Mouse (Mus musculus): Measurements from ENCODE around the gene Cd5. TPM values are rescaled to one million over a fixed set of nuclear protein-coding genes. Genes with fewer than 3 reads are reported as not detected.

The Cd5 gene
- total RNA-seq, 2 experiments from 2014 or later: 0.17 TPM; not detected in 1

DNA sequence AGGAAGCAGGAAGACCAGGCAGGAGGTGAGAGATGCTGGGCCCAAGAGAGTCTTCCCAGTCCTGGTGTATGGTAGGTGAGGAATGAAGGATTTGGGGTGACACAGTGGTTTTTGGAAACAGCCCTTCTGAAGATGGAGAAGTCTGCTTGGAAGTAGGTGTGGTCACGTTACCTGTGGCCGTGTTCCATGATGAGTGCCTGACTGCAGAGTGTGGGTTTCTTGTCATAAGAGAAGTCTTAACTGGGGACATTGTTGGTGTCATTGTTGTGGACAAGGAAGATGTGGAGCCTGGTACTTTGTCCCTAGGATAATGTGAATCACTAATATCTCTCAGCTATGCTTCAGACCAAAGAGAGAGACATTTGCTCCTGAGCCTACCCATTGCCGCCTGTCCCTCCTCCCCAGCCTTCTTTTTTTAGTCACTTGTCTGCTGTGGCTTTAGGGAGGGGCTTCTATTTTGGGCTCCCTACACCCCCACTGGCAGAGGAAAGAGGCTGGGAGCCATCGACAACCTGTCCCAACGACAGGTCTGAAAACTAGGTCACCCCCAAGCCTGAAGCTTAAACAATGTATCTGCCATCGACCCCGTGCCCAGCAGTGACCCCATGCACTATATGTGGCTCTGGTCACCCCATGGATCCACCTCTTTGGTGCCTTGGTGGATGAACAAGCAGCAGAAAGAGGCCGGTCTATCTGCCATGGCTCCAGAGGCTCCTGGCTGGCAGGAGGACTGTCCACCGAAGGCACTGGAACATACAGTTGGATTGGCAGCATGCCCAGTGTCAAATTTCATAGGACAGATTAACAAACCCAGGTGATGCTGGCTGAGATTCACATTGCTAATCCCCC is 21.4 kb upstream of the Cd5 start:
- ATAC-seq (replicated peaks; ENCODE audit: low FRiP score, poor library complexity, severe bottlenecking): no peak

GRCm38 (mm10) chr19:10759525-10759924 is 20.7 kb upstream of the Cd5 start:
- ATAC-seq (replicated peaks; ENCODE audit: low FRiP score, poor library complexity, severe bottlenecking): no peak

- ATAC-seq (replicated peaks; ENCODE audit: low FRiP score, poor library complexity, severe bottlenecking): no peak
These were observed 19.9 kb upstream of the Cd5 start for GRCm38 (mm10) chr19:10758708-10759107.

DNA sequence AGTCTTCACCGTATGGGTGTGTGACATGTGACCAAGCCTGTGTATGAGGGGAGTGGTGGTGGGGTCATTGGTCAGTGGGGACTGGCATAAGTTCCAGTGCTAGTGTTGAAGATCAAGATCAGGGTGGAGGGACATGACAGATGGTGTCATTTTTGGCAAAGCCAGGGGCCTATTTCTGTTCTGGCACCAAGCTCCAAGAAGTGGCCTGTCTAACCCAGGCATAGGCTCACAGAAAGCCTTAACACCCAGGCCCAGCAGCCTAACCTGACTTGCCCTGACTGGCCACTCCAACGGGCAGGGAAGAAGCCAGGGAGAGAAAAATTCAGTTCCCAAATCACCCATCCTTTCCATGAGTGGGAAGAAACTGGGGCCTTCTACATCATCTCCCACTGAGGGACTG is 18.7 kb upstream of the Cd5 start:
- no peak for ATAC-seq (replicated peaks; ENCODE audit: low FRiP score, poor library complexity, severe bottlenecking)

- no peak for ATAC-seq (replicated peaks; ENCODE audit: low FRiP score, poor library complexity, severe bottlenecking)
These were observed 18.3 kb upstream of the Cd5 start for GRCm38 (mm10) chr19:10757125-10757524.

- ATAC-seq (replicated peaks; ENCODE audit: low FRiP score, poor library complexity, severe bottlenecking): no peak
These were observed 13.8 kb upstream of the Cd5 start for GRCm38 (mm10) chr19:10752646-10753045.

GRCm38 (mm10) chr19:10752106-10752505 is 13.3 kb upstream of the Cd5 start:
- ATAC-seq (replicated peaks; ENCODE audit: low FRiP score, poor library complexity, severe bottlenecking): no peak

GRCm38 (mm10) chr19:10751607-10752006 is 12.8 kb upstream of the Cd5 start:
- ATAC-seq (replicated peaks; ENCODE audit: low FRiP score, poor library complexity, severe bottlenecking): no peak

GRCm38 (mm10) chr19:10750161-10750560 is 11.4 kb upstream of the Cd5 start:
- no peak for ATAC-seq (replicated peaks; ENCODE audit: low FRiP score, poor library complexity, severe bottlenecking)

DNA sequence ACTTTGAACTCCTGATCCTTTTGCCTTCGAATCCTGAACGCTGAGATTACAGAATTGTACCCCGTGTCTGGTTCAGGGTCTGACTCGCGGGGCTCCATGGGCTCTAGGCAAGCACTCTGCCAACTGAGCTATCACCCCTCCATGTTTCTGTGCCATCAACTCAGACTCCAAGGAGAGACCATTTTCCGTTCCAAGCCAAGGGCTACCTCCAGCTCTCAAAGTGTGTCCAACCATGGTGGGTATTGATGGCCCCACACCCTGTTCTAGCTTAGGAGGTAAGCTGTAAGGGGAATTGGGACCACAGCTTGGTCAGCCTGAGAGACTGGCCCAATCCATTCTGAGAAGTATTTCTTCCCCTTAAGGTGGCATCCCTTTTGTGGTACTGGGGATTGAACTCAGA is 10.5 kb upstream of the Cd5 start:
- no peak for ATAC-seq (replicated peaks; ENCODE audit: low FRiP score, poor library complexity, severe bottlenecking)

- no peak for ATAC-seq (replicated peaks; ENCODE audit: low FRiP score, poor library complexity, severe bottlenecking)
These were observed 9.8 kb upstream of the Cd5 start for GRCm38 (mm10) chr19:10748401-10749102.

DNA sequence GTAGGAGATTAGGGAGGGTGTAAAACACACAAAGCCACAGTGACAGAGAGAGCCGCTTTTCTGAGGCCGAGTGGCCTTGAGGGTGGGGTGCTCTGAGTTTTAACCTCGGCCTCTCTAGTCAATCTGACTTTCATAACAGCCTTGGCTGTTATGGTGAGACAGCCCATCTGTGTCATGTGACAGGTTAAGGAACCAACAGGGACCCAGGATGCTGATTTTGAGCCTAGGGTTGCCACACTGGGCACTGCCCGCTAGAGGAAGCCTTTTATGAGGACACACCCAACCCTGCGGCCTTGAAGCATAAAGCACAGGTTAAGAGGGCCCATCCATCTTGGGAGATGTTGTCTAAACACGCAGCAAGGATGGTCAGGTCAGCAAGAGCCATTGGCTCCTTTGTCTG is 8.9 kb upstream of the Cd5 start:
- no peak for ATAC-seq (replicated peaks; ENCODE audit: low FRiP score, poor library complexity, severe bottlenecking)

DNA sequence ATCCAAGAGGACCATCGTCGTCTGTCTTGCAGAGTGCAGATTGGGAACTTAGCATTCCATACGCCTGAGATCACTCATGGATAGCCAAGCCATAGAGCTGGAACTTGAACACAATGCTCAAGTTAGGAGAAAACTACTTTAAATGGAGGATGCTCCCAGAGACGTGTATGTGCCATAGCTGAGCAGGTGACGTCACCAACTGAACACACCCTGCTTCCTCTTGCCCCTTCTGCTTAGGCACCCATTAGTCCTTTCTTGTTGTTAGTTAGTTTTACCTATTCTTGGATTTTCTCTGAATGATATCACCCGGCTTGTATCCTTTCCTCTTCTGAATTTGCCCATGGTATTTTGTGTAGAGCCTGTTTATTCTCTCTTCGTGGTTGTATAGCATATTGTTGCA is 8.4 kb upstream of the Cd5 start:
- no peak for ATAC-seq (replicated peaks; ENCODE audit: low FRiP score, poor library complexity, severe bottlenecking)

- ATAC-seq (replicated peaks; ENCODE audit: low FRiP score, poor library complexity, severe bottlenecking): no peak
These were observed 3.8 kb upstream of the Cd5 start for GRCm38 (mm10) chr19:10742565-10742964.

DNA sequence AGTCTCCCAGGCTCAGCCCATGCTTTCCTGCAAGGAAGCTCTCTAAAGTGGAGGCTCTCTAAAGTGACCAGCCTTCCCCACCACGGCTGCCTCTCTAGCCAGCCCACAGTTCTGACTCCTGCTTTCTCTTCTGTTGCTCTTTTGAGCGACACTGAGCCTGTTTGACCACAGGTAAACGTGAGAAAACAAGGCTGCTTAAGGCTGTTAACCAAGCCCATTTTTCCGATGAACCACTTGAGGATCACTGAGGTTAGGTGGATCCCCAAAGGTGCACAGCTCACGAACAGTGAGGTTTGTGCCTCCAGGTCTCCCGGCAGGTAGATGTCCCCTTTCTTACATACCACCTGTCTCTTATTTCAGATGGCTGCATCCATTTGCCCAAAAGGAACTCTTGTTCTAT is 3.3 kb upstream of the Cd5 start:
- ATAC-seq (replicated peaks; ENCODE audit: low FRiP score, poor library complexity, severe bottlenecking): no peak

GRCm38 (mm10) chr19:10740641-10741440 is 2.0 kb upstream of the Cd5 start:
- no peak for ATAC-seq (replicated peaks; ENCODE audit: low FRiP score, poor library complexity, severe bottlenecking)

DNA sequence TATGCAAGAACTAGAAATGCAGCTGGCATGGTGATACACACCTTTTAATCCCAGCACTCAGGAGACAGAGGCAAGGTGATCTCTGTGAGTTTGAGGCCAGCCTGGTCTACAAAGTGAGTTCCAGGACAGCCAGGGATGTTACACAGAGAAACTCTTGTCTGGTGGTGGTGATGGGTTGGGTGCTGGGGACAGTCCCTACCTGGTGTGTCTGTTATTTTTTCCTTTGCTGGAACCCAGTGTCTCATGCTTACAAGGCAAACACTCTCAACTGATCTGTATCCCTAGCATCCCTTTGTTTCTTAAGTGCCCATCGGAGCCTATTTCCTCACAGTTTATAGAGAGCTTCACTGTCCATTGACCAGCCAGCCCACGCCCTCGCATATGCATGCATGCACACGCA is 1.1 kb upstream of the Cd5 start:
- ATAC-seq (replicated peaks; ENCODE audit: low FRiP score, poor library complexity, severe bottlenecking): no peak

- ATAC-seq (replicated peaks; ENCODE audit: low FRiP score, poor library complexity, severe bottlenecking): no peak
These were observed 764 bp downstream of the Cd5 start for GRCm38 (mm10) chr19:10738038-10738437.

- no peak for ATAC-seq (replicated peaks; ENCODE audit: low FRiP score, poor library complexity, severe bottlenecking)
These were observed 2.9 kb downstream of the Cd5 start for GRCm38 (mm10) chr19:10735861-10736260.

DNA sequence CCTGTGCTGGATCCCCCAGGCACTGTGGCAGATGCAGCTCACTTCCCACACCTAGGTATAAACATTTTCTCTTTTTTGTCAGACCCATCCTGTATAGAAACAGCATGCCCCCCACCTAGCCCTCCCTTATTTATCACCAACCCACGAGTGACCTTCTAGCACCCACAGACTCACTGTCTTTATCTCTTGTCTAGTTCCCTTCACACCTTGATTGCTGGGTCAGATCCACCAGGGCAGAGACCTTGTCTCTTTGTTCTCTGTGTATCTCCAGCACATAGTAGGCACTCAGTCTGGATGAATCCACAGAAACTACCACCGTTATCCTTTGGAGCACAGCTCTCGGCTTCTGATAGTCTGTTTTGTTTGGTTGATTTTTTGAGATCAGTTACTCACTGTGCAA is 3.7 kb downstream of the Cd5 start:
- ATAC-seq (replicated peaks; ENCODE audit: low FRiP score, poor library complexity, severe bottlenecking): no peak

GRCm38 (mm10) chr19:10734554-10734953 is 4.2 kb downstream of the Cd5 start:
- ATAC-seq (replicated peaks; ENCODE audit: low FRiP score, poor library complexity, severe bottlenecking): no peak

Data from erythroblast, adult 5-6 weeks (primary cell).